Mouse (Mus musculus) bone marrow macrophage, adult 2 months (primary cell): ENCODE data around the gene Gm20388.

Experiments used
- CTCF ChIP-seq: IDR thresholded peaks from 2 replicates; pipeline ENCODE4 v1.5.1; 2012; ENCODE audit warnings: low read depth, mild to moderate bottlenecking, low read length, moderate library complexity
- POLR2A ChIP-seq: IDR thresholded peaks from 2 replicates; pipeline ENCODE4 v1.6.1; 2012; ENCODE audit warnings: mild to moderate bottlenecking, low read depth, low read length, borderline replicate concordance

DNA sequence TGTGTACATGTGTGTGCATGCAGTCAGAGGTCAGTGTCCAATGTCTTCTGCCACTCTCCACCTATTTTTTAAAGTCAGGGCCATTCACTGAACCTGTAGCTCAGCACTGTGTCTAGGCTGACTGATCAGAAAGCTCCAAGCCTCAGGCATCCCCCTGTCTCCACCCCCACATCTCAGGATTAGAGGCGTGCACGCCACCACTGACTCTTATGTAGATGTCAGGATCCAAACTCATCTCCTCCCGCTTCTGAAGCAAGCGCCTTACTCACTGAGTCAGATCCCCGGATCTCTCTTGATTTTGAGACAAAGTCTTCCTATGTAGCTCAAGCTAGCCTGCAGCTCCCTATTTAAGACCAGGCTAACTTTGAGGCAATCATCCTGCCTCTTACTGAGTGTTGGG lies 1768.1 kb downstream of the Gm20388 start:
- TF ChIP-seq CTCF (no peak), POLR2A (no peak)
